Mouse (Mus musculus) T-cell, adult 2 months (primary cell): ENCODE measurements around the gene Plekha6.

Source experiments
- DNase-seq: peaks from one replicate; pipeline ENCODE4 v3.0.0; 2022; ENCODE audit warnings: low spot score

Gene Plekha6

DNA sequence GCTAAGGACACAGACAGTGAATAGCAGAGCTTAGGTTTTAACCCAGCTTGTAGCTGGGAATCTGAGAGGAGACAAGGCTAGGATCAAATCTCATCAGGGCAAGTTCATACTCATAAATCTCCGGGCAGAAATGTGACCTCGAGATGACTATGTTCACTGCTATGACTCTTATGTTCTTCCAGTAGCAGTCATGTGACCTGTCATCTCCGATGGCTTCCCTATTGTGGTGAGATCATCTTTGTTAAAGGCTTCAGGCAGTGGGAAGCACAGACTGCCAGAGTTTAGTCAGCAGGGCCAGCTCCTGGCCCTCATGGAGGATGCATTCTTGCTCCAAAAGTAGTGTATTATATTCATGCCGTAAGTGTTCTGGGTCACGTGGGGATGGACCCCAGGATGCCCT lies 113.0 kb downstream of the Plekha6 start:
- DNase-seq: no peak

- DNase-seq: no peak
These were observed 114.5 kb downstream of the Plekha6 start for GRCm38 (mm10) chr1:133278539-133278938.

GRCm38 (mm10) chr1:133278946-133279631 lies 115.1 kb downstream of the Plekha6 start:
- no peak for DNase-seq

- no peak for DNase-seq
These were observed 115.7 kb downstream of the Plekha6 start for GRCm38 (mm10) chr1:133279632-133280093.

DNA sequence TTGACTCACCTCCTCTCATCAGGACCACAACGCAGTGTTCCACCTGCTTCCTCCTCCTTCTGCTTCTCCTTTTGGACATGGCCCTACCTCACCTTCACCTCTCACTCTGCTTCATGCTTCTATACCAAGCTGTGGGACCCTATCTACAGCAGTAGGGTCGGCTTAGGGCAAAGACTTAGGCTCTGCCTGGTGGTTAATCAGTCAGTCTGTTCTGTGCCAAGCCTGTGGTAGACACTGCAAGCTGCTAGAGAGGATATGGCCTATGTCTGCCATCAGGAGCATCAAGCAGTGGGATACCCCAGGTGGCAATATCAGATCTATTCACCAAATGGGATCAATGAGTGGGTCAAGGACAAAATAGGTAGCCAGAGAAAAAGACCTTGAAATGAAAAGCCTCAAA lies 116.5 kb downstream of the Plekha6 start:
- no peak for DNase-seq

DNA sequence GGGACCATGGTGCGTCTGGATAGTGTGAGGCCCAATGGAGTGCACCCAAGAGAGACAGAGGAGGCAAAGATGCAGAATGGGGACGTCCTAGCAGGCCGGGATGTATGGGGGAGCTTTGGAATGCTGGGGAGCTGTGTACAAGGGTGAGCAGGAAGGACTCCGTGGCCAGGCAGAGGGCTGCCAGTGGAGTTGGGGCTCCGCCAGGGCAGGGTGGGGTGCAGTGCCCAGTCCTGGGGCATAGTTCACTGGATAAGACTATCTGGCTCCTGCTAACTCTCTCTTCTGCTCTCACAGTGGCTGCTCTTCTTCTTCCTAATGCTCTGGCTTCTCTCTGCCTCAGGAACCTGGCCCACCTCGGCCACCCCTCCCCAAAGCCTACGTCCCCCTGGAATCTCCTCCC lies 121.9 kb downstream of the Plekha6 start:
- DNase-seq: no peak

- no peak for DNase-seq
These were observed 123.0 kb downstream of the Plekha6 start for GRCm38 (mm10) chr1:133287051-133287450.

DNA sequence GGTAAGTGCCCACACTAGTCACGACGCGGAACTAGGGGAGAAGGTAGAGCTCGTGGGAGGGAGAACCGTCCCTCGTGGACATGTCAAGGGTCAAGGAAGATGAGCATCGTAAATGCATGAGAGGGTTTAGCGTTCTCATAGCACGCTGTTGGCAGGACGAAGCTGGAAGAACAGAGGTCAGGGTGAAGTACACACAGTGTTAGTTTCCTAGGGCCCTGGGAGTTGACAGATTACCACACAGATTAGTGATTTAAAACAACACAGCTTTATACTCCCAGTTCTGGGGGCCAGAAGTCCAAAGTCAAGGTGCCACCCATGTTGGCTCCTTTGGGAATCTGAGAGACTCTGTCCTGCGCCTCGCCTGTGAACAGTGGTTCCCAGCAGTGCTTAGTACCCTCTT lies 123.9 kb downstream of the Plekha6 start:
- DNase-seq: no peak

GRCm38 (mm10) chr1:133291888-133292287 lies 127.9 kb downstream of the Plekha6 start:
- DNase-seq: no peak

GRCm38 (mm10) chr1:133292608-133293007 lies 128.6 kb downstream of the Plekha6 start:
- no peak for DNase-seq

- no peak for DNase-seq
These were observed 132.4 kb downstream of the Plekha6 start for GRCm38 (mm10) chr1:133296376-133296775.

- no peak for DNase-seq
These were observed 134.8 kb downstream of the Plekha6 start for GRCm38 (mm10) chr1:133298816-133299215.

GRCm38 (mm10) chr1:133302540-133302939 lies 138.5 kb downstream of the Plekha6 start:
- DNase-seq: no peak

DNA sequence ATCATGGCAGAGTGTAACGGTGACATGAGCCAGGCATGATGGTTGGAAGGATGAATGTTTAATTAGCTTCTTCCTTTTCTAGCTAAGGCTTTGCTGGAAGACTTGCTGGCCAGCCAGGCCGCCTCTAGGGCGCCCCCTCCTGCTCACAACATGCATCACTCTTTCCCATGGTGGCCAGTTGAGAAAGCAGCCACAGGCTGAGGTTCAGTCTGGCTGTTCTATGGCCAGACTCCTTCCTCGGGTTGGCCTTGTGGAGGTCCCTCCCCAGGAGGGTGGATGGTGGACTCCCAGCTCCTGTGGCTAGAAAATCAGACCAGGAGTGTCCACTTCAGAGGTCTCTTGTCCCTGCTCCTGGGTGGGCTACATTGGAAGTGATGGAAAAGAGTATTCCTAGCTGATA lies 142.8 kb downstream of the Plekha6 start:
- peak; percentile 59 for DNase-seq

DNA sequence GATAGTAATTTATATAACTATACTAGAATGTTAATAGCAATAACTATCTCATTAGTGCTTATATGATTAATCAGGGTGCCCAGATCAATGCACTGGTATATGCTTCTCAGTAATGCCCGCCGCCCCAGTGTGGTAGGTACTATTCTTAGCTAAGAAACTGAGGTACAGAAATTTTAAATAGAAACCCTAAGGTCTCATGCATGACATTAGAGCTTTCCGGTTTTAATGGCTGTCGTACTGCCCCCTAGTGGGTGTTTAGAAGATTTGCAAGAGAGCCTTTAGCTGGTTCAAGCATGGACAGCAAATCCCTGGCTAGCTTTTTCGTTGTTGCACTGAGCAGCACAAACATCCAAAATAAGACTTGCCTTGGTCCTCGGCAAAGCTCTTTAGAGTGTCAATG lies 143.3 kb downstream of the Plekha6 start:
- peak; percentile 50 for DNase-seq

GRCm38 (mm10) chr1:133309652-133310267 lies 145.8 kb downstream of the Plekha6 start, which contains the start of gene Golt1a:
TSS of gene Golt1a (plus strand) at chr1:133309800.
- no peak for DNase-seq

DNA sequence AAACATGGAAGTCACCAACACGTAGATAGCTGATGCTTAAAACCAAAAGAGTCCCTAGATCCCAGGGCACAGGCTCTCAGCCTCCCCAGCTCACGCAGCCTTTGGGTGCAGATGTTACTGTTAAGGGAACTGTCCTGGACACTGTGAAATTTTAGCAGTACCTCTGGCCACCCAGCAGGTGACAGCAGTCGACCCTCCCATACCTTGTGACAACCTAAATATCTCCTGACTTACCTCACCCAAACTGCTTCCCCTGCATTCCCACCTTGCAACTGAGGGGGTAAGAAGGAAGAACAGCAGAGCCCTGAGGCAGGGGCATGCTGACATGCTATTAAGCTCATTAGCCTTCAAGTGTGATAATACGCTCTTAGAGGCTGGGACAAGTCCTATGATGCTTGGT lies 147.2 kb downstream of the Plekha6 start:
- no peak for DNase-seq

DNA sequence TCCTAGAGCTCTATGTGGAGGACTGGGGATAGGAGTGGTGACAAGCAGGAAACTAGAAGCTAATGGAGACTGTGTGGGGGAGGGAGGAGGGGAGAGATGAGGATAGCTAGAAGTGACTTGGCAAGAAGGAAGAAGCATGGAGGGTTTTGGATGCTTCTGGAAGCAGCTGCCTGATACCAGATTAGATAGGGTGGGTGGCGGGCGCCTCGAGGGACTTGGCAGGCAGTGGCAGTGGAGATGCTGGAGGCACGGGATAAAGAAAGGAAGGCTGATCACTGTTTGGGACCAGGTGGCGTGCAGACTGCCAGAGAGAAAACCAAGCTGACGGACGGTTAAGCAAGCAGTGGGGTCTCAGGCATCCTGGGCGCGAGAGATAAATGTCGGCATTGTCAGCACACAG lies 147.9 kb downstream of the Plekha6 start:
- no peak for DNase-seq

GRCm38 (mm10) chr1:133314364-133314763 lies 150.4 kb downstream of the Plekha6 start:
- peak; percentile 18 for DNase-seq

GRCm38 (mm10) chr1:133315775-133316174 lies 151.8 kb downstream of the Plekha6 start:
- no peak for DNase-seq

GRCm38 (mm10) chr1:133316577-133316976 lies 152.6 kb downstream of the Plekha6 start:
- DNase-seq: no peak

DNA sequence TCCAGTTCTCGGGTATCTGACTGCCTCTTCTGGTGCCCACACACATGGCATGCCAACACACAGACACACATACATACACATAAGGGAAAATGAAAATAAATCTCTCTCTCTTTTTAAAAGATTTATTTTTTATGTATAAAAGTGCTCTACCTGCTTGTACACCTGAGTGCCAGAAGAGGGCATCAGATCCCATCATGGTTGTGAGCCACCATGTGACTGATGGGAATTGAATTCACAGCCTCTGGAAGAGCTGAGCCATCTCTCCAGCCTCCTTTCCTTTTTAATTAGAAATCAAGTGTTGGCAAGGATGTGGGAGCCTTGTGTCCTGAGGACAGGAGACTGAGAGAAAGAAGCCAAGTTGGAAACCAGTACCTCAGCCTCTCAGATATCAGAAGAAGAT lies 153.1 kb downstream of the Plekha6 start:
- DNase-seq: no peak

DNA sequence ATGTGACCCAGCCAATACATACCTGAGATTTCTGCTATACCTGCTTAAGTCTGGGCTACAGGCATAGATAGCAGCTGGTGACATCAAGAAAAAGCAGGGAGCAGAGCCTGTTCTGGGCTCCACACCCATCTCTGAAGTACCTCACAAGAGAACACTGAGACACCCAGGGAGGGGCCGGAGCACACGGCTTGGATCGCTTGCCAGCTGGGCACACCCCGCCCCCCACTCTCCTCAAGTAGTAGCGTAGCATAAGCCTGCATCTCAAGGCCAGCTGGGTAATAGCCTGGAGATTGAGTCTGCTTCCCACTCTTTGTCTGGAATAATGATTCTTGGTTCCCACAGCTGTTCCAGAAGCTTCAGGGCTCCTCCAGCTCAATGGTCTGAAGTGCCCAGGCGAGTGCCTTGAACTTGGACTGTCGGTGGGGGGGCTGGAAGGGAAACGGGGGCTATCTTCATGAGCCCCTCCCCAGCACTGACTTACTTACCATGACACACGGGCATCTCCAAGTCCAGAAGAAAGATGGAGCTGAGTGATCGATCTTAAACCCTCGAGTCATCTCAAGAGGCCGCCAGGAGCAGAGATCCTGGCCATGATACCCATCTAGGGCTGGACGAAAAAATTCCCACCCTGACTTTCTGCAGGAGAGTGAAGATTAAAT lies 157.4 kb downstream of the Plekha6 start, which contains the start of gene Kiss1:
Kiss1 (plus strand) TSS at position 609 of the 659 bp plus-strand sequence.
- no peak for DNase-seq
